25 mouse cellular contexts compared by ENCODE assay signal in genomic region chr11:72842731-72843130, GRCm38 (mm10). TPM values are rescaled to one million over a fixed set of nuclear protein-coding genes. Genes with fewer than 3 reads are reported as not detected.
DNase-seq lines count a peak whose midpoint lies in the region; ATAC-seq and TF ChIP-seq lines count a peak whose summit lies in the region.
"Had no signal": no experiment of that assay in that cellular context is flagged by ENCODE, and none has a peak within 500 bp of the region (broad histone marks: within the 10 kb centered on the region; RNA-seq: fewer than 3 reads in every experiment).

No protein-coding gene starts in this region.

- H3K9ac ChIP-seq in midbrain, embryonic 13.5 days (replicated peaks): no peak overlapping the region
- H3K9ac ChIP-seq: embryonic facial prominence, embryonic 12.5 days; forebrain, embryonic 12.5 days had no signal

- no peak for TF ChIP-seq POLR2A in myocyte (IDR thresholded peaks at IDR 0.05; ENCODE audit: insufficient read length, low read depth)

- no peak overlapping the region for H3K4me3 ChIP-seq in myocyte
- H3K4me3 ChIP-seq in midbrain, embryonic 13.5 days (replicated peaks): no peak overlapping the region
- H3K4me3 ChIP-seq: embryonic facial prominence, embryonic 10.5 days; embryonic facial prominence, embryonic 12.5 days; erythroblast, embryonic 14.5 days; forebrain, embryonic 10.5 days; forebrain, embryonic 12.5 days had no signal

- H3K79me2 ChIP-seq in myocyte (ENCODE audit: control insufficient read depth, insufficient read depth): no peaks in the 10 kb centered on the region

- H3K27ac ChIP-seq in midbrain, embryonic 13.5 days: no peak overlapping the region
- H3K27ac ChIP-seq: embryonic facial prominence, embryonic 10.5 days; embryonic facial prominence, embryonic 12.5 days; forebrain, embryonic 10.5 days; forebrain, embryonic 12.5 days had no signal

- ATAC-seq in midbrain, embryonic 13.5 days: no peak
- ATAC-seq: forebrain, embryonic 14.5 days; forebrain, embryonic 16.5 days had no signal

- no peaks in the 10 kb centered on the region for H3K9me3 ChIP-seq in midbrain, embryonic 13.5 days
- H3K9me3 ChIP-seq: embryonic facial prominence, embryonic 10.5 days; embryonic facial prominence, embryonic 12.5 days; forebrain, embryonic 10.5 days; forebrain, embryonic 12.5 days; G1E had no signal

- peak overlapping the region; percentile 47 for H3K4me2 ChIP-seq in myocyte (ENCODE audit: low read depth)
- H3K4me2 ChIP-seq in midbrain, embryonic 13.5 days (replicated peaks): no peak overlapping the region
- H3K4me2 ChIP-seq: embryonic facial prominence, embryonic 12.5 days; forebrain, embryonic 12.5 days had no signal

- H3ac ChIP-seq in myocyte (ENCODE audit: control insufficient read depth, insufficient read length): no peak overlapping the region

- H3K36me3 ChIP-seq in myocyte (ENCODE audit: control insufficient read depth, insufficient read depth): peaks cover 16% of the 10 kb centered on the region
- H3K36me3 ChIP-seq in midbrain, embryonic 13.5 days: peaks cover 59% of the 10 kb centered on the region

- no peaks in the 10 kb centered on the region for H3K27me3 ChIP-seq in myocyte (ENCODE audit: control insufficient read depth, insufficient read depth, insufficient read length)
- no peaks in the 10 kb centered on the region for H3K27me3 ChIP-seq in midbrain, embryonic 13.5 days
- H3K27me3 ChIP-seq: CH12.LX; embryonic facial prominence, embryonic 12.5 days; forebrain, embryonic 12.5 days had no signal

- no peaks in the 10 kb centered on the region for H3K4me1 ChIP-seq in midbrain, embryonic 13.5 days (replicated peaks)
- H3K4me1 ChIP-seq: embryonic facial prominence, embryonic 10.5 days; embryonic facial prominence, embryonic 12.5 days; forebrain, embryonic 10.5 days; forebrain, embryonic 12.5 days had no signal

- 84% methylated on average over 3 of the region's 3 CpGs for WGBS in midbrain, embryonic 13.5 days

- DNase-seq in 416B (ENCODE audit: low read depth): peak; percentile 20
- DNase-seq in NIH3T3 (ENCODE audit: low read depth): peak; percentile 60
- DNase-seq in urinary bladder, postnatal 25 days (ENCODE audit: low spot score): no peak
- DNase-seq in embryo, embryonic 9.5 days (ENCODE audit: extremely low spot score): no peak
- DNase-seq: adrenal gland, adult 2 months; adrenal gland, postnatal 10 days; adrenal gland, postnatal 25 days; cerebellum, adult 11 months; cerebellum, adult 18-20 months; cerebellum, adult 8-10 months; cerebellum, adult 9-11 months; cerebellum, postnatal 14 days; cerebellum, postnatal 36 days; embryo, embryonic 11 days had no signal

TF ChIP-seq in myocyte, 11 proteins besides CTCF, POLR2A, EP300 and RAD21:
- TF ChIP-seq POLR2AphosphoS2 (IDR thresholded peaks at IDR 0.05; ENCODE audit: insufficient read length, low read depth): no peak
- TF ChIP-seq MAX (IDR thresholded peaks at IDR 0.05; ENCODE audit: low read depth): no peak
- no peak for TF ChIP-seq TCF12 (IDR thresholded peaks at IDR 0.05; ENCODE audit: insufficient read depth, poor library complexity, severe bottlenecking)
- no peak for TF ChIP-seq REST (IDR thresholded peaks at IDR 0.05; ENCODE audit: insufficient read depth, insufficient read length)
- no peak for TF ChIP-seq MYOD1 (IDR thresholded peaks at IDR 0.05; ENCODE audit: control insufficient read depth in 1 of 3, insufficient read length in 2 of 3, low read depth in 2 of 3)
- no peak for TF ChIP-seq TCF3 (IDR thresholded peaks at IDR 0.05; ENCODE audit: insufficient read length, low read depth)
- TF ChIP-seq SRF (IDR thresholded peaks at IDR 0.05; ENCODE audit: control insufficient read depth, insufficient read length, low read depth): no peak
- TF ChIP-seq USF1 (IDR thresholded peaks at IDR 0.05; ENCODE audit: low read depth): no peak
- no peak for TF ChIP-seq E2F4 (IDR thresholded peaks at IDR 0.05; ENCODE audit: insufficient read depth)
- no peak for TF ChIP-seq CEBPB (IDR thresholded peaks at IDR 0.05; ENCODE audit: insufficient read depth, poor library complexity, severe bottlenecking)
- no peak for TF ChIP-seq MYOG (IDR thresholded peaks at IDR 0.05; ENCODE audit: control insufficient read depth in 1 of 3, insufficient read depth in 1 of 3, insufficient read length in 2 of 3, low read depth in 2 of 3)
TF ChIP-seq in myocyte: peak in this region for 0.

RNA-seq across cellular contexts. Expression of gene Zzef1, which starts 46.7 kb away (rescaled TPM):
- polyA plus RNA-seq in myocyte (2012; fragmentation: generic; extraction: Trizol): 8.1 TPM
- polyA plus RNA-seq in midbrain, embryonic 13.5 days (2015; fragmentation: Nextera tagmentation; extraction: Ambion mirVana): 14.2 TPM in 2 replicates

RNA-seq across cellular contexts. Expression of gene Cyb5d2, which starts 46.8 kb away (rescaled TPM):
- polyA plus RNA-seq in myocyte (2012; fragmentation: generic; extraction: Trizol): 6.9 TPM
- 7.0 and 7.7 TPM in 2 replicates for polyA plus RNA-seq in midbrain, embryonic 13.5 days (2015; fragmentation: Nextera tagmentation; extraction: Ambion mirVana)

Comparison
In these comparisons a context has a peak if more than half of its experiments do, and no peak if none do; other contexts are left out.
1. DNase-seq: peak in 416B (single experiment) and NIH3T3 (single experiment); none in urinary bladder, postnatal 25 days (single experiment) and embryo, embryonic 9.5 days (single experiment).